Mouse (Mus musculus): ENCODE measurements around the gene Adam33.
"Not testable (repeated sequence)": the region's sequence is repeated elsewhere in the genome, so short reads cannot be mapped to it uniquely, and the experiment has no call there.

Gene Adam33

DNA sequence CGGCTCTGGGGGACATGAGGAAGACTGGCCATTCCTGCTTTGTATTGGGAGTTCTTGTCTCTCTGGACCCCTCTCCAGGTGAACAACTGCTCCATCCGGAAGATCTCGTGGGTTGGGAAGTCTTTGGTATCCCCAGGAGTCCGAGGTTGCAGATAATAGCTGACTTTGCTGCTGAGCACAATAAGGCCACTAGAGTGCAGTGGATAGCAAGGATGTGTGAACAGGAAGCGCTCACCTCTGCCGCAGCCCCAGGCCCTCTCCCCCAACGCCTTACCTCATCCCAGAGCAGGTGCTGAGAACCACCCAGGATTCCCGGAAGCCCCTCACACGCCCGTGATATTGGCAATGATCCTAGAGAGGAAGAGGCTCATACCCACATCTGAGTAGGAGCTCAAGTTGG is 7.4 kb downstream of the Adam33 start:
- DNase-seq: no peak

DNA sequence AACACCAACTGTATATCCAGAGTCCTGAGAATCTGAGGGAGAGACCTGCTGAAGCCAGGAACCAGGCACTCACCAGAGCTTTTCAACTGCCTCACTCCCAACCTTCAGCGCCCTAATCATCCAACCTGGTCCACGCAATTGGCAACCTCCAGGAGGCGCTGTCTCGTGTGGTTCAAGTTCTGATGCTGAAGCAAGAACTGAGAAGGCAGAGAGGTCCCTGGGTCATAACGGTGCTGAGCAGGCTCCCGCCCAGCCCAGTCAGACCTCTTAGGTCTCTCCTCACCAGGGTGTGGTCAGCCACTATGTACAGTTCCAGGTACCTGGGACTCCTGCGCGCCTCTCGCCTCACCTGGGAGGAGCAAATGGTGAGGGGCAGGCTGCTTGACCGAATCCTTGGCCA is 8.0 kb downstream of the Adam33 start:
- peak in 1 of 2 experiments; percentile 34 for DNase-seq

DNA sequence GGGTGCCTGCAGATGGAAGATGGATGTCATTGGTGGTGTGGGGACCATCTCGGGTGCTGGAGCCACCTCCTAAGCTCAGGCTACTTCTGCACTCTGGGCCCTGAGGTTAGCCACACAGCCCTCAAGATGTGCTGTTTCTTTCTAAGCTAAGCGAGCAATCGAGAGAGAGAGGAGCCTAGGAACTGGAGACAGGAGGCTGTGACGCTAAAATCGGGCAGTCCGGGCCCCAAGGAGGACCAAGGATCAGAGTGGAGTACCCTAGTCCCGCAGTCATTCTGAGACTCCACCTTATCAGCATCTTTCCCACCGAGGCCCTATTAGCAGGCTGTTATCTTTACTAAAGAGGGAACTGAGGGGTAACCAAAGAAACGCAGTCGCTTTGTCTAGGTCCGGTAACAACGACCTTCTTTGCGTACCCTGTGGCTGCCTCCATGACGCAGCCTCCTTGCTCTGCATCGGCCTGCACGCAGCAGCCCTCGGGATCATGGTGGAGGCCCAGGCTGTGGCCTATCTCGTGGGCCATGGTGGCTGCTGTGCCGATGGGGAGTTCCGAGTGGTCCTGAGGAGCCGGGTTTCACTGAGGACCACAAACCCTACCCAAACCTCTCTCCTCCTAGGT is 8.9 kb downstream of the Adam33 start:
- no peak for DNase-seq

DNA sequence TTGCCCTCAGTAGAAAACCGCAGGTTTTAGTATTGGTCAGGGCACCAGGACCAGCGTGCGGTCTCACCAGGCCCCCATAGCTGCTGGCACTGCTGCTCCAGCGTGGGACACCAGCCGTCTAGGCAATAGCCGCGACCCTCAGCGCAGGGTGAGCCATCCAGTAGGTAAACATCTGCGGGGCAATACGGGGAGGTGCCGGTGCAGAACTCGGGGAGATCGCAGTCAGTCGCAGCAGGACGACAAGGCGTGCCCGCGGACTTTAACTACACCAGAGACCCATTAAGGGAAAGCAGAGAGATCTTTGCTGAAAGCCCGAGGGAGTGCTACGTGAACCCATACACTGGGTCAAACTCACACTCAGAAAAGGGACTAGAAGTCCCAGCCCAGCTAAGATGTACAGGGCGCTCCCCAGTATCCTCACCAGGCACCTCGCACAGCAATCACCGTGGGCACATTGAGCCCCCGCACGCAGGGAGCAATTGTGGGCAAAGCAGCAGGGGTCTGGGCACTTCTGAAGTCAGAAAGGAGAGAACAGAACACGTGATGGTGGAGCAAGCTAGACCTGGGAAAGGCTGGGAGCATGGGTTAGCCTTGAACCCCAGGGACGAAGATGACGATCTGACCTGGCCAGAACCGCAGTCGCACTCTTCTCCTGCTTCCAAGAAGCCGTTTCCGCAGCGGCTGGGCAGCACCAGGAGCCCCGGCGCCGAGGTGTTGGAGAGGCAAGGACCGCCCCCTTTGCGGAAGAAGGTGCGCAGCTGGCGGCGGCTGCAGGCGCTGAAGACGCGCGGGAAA is 9.6 kb downstream of the Adam33 start:
- no peak for DNase-seq

DNA sequence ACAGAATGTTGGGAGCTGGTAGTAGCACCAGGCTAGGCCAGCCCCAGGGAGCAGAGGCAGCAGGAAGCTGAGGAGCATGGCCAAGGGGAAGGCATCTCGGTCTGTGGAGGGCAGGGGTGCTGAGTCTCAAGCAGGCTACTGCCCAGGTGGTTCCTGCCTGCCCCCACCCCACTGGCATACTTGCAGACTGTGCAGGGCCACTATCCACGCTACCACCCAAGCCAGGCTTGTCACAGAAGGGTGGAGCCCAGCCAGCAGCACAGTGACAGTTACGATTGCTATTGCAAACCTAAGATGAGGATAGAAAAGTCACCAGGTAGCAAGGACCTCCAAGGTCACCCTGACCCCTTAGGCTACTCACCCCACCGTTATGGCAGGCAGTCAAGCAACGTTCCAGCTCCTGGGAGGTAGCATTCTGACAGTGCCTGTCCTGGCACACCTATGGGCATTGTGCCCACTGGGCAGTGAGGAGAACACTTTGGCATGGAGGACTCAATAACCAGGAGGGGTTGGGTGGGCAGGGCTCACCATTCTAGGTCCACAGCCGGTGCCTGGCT is 10.7 kb downstream of the Adam33 start:
- no peak for DNase-seq

DNA sequence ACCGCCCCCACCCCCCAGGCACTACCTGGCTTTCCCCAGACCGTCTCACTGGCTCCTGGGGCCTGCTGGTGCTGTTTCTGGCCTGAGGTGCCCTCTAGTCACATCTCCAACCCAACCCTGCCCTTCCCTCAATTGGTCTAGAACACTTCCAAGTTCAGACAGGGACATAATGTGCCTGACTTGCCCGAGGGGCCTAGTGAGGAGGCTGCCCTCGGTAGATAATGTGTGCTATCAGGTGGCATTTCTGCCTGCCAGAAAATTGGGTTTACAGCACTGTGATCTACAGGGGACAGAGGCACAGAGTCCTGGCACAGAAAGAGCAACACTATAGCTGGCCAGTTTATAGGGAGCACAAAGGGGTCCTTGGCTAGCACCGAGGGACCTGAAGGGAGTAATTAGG is 11.6 kb downstream of the Adam33 start:
- DNase-seq: no peak

DNA sequence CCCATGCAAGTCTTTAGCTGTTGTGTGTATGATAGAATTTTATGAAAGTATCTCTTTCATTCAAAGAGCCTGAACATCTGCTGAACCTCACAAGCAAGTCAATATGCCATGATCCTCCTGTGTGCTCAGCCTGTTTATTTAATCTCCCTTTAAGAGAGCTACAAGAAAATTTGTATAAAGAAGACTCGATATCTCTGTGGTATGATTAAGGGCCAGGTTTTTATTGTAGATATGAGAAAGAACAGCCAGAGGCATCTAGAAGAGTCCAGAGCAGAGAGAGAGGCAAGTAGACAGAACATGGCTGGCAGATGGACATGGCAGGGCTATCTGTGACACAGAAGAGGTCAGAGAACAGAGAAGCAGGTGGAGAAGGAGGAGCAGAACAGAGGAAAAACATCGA is 17.6 kb downstream of the Adam33 start:
- no peak for DNase-seq

DNA sequence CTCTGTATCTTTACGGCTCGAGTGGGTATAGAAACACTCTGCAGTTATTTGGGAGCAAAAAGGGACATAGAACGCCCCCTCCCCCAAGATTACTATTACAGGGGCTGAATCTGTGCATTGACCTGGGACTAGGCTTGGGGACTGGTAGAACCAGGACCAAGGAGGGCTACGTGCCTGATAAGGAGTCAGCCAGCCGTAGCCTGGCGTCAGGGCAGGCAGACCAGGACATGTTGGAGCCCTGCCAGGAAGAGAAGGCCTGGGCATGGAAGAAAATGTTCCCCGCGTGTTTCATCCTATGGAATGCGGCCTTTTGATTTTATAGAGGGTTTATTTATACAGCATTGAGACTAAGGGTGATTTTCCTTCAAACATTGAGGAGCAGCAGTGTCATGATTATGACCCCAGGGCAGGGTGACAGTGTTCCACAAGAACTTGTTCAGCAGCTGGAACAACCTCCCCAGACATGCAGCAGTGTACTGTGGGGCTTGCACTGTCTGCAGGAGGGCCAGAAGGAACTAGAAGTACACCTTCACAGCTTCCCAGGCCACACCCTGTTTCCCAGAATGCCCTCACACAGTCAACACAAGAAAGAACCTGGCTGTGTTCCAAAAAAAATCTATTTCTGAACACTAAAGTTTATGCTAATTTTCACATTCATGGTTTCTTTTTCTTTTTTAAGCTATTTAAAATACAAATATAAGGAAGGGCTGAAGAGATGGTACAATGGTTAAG is 18.5 kb downstream of the Adam33 start:
- no peak for DNase-seq

DNA sequence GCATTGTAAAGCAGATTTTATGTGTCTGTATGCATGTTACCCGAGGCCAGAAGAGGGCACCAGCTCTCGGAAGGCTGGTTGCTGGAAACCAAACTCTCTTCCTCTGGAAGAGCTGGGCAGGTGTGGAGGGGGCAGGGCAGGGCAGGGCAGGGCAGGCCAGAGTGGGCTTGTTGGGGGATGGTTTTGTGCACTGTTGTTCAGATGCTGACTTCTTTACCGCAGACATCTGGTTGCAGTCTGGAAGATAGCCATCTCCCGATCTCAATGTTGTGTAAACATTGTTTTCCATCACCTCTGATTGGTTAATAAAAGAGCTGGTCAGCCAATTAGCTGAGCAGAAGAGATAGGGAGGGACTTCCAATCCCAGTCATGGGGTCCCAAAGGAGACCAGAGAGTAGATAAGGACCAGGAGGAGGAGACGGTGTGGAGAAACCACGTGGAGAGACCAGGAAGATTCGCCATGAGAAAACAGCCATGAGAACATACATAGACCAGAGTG is 19.2 kb downstream of the Adam33 start:
- DNase-seq: no peak

DNA sequence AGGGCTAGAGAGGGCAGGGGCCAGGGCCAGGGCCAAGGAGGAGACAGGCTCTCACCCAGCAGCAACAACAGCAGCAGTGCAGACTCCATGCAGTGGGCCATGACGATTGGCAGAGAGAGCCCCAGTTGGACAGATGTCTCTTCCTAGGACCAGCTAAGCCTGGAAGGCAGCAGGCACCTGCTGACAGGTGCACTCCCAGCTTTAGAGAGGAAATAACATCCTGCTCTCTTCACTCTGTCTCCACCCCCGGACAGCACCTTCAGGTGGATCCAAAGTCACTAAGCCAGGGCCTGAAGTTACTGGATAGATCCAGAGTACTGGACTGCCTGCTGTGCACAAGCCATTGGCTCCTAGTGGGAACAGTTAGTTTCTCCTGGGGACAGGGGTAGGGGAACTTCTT is 20.6 kb downstream of the Adam33 start, which contains the start of gene Gfra4:
Gene Gfra4 (minus strand): TSS at position 101 of the 400 bp plus-strand sequence.
- DNase-seq: no peak

DNA sequence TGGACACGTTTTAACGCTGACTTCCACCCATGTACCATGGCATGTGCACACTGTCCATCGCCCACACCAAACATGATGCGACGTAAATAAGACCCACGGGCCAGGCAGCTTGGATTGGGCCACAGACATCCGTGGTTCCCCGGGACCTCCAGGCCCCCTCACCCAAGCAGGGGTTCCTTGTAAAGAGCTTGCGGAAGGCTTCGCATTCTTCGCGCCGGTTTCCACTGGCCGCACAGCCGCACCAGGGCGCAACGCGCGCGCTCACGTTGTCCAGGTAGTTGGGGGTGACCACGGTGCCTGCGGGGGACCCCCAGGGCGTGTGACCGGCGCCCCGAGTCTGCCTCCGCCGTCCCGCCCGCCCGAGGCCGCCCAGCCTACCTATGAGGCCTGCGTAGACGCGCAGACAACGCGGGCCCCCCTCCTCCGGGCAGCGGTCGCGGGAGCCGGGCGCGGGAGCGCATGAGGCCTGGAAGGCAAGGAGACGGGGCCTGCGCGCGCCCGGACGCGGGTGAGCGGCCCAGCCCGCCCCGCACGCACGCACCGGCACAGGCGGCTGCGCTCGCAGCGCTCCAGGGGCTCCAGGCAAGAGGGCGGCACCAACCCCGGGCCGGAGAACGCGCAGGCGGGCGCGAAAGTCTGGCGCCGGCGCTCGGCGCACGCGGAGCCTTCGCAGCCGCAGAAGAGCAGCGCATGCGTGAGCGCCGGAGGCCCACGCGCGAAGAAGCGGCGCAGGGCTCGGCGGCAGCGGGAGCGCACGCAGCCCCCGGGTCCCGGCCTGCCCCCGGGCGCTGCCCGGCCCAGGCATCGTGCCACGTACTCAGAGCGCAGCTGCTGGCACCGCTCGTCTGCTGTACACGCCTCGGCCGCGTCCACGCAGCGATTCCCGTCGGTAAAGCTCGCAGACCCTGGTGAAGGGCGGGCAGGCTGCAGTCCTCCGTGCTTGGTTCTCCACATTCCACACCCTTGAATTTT is 22.5 kb downstream of the Adam33 start:
- DNase-seq: no peak

DNA sequence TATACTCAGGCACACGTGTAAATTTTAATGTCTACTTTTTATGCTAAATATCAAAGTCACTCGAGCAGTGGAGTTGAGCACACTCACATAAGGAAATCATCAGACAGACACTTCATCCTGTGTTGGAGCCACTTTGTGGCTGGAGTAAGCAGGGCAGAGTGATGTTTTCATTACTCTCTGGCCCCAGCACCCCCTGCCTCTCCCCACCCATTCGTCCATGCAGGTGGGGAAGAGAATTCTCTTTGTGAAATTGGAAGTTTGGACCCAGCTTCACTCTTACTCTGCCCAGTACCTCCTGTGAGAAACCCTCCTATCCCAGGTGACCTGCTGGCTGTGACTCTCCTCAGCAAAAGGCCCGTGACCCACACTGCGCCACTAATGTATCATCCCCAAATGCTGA is 24.9 kb downstream of the Adam33 start:
- no peak for DNase-seq

DNA sequence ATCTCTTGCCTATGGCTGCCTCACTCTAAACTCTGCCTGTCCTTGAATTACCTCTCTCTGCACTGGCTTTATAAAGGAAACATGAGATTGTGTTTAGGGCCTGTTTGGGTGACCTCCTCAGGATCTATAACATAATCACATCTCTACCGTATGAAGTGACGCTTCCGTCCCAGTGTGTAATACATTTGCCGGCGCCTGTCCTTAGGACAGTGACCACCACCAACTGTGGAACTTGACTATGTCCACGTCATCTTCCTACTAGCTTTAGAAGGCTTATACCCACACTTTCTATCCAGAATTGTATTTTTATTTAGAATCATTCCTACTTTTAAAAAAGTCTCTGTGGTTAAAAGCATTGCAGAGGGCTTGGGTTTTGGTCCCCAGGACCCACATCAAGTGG is 25.4 kb downstream of the Adam33 start:
- no peak for DNase-seq

DNA sequence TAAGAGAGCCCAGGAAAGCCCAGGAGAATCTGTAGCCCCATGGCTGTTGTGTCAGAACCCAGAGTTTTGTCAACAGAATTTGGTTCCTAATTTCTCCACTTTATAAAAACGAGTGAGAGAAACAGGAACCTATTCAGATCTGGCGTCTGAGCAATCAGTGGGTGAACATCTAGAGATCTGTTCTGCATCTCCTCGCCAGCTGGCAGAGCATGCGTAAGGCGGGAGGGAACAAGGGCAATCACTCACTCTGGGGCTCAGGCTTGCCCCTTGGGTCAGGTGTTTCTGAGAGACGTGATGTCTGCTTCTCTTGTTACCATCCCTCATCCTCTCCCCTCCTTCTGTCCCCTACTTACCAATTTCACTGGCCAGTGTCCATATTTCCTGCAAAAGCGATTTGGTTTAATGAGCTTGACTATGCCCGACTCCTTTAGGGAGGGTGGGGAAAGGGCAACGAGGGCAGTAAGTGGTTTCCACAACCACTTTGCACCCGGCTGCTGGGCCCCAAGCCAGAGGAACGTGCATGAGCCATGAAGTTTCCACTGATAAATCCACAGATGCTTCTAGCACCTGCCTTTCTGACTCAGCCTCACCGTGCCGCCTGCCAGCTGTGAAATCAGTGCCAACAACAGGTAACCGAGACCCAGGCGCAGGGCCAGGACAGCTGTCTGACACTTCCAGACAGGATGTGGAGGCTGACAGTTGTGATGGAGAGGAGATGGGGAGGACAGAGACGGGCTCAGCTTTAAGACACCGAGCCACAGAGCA is 26.2 kb downstream of the Adam33 start:
- no peak for DNase-seq

DNA sequence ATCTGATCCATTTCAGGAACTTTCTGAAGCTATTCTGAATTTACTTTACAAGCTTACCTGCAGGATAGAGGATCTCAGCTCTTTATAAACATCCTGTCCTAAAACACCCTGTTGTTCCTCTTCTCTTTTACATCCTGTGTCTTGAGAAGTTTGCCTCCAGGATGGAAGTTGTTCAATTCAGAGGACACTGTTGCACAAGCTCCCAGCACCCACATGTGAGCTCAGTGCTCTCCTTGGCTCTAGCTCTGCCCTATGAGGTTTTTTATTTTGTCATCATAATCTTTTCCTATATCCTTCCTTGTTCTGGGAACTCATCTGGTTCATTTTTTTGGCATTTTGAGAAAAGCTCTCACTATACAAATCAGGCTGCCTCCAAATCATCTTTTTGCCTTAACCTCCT is 26.9 kb downstream of the Adam33 start:
- DNase-seq: no peak

DNA sequence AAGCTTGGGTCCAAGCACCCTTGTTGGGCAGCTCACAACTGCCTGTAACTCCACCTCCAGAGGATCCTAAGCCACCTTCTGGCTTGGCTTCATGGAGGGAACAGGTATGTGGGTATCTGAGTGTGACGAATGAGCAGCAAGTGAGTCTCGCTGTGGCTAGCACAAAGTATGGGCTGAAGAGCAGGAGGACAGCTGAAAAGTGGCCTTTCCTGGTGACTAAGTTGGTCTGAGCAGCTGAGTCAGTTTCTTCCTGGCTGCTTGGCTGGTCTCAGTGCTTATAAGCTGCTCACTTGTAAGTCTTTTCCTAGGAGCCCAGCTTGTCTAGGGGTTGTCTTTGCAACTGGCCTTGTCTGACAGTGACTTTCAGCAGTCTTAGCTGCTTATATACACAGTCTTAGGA is 27.3 kb downstream of the Adam33 start:
- no peak for DNase-seq

DNA sequence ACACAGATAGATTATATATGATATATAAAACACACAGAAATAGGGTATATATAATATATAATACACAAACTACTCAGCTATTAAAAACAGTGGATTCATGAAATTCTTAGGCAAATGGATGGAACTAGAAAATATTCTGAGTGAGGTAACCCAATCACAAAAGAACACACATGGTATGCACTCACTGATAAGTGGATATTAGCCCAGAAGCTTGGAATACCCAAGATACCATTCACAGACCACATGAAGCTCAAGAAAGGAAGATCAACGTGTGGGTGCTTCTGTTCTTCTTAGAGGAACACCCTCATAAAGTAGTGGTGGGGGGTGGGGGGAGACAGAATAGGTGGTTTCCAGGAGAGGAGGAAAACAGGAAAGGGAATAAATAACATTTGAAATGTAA is 32.2 kb downstream of the Adam33 start:
- DNase-seq: not testable (repeated sequence)

DNA sequence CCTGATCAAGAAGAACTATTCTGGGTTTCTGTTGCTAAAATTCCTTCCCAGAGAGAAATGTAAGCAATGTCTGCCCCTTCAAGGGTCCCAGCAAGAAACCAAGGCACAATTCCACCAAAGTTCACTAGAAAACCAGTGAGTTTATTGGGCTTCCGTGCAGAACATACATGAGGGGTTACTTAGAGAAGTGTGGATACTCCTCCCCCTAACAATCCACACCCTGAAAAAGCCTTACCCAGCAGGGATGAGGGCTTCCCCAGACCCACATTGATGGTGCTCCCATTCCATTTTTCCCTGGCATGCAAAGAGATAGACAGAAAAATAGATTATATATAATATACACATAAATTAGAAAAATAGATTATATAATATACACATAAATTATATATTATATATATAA is 32.6 kb downstream of the Adam33 start:
- no peak for DNase-seq

DNA sequence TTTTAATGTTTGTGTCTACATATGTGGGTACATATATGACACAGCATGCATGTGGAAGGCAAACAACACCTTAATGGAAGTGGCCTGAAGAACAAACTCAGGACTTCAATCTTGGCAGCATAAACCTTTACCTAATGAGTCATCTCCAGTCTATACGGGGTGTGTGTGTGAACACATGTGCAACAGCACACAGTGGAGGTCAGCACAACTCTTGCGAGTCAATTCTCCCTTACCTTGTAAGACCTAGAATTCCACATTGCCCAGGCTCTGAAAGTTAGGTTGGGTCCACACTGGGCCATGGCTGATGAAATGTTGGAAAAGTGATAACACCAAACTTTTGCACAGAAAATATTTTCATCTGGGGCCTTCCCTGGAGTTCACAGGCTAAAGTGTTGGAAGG is 33.1 kb downstream of the Adam33 start:
- no peak for DNase-seq

DNA sequence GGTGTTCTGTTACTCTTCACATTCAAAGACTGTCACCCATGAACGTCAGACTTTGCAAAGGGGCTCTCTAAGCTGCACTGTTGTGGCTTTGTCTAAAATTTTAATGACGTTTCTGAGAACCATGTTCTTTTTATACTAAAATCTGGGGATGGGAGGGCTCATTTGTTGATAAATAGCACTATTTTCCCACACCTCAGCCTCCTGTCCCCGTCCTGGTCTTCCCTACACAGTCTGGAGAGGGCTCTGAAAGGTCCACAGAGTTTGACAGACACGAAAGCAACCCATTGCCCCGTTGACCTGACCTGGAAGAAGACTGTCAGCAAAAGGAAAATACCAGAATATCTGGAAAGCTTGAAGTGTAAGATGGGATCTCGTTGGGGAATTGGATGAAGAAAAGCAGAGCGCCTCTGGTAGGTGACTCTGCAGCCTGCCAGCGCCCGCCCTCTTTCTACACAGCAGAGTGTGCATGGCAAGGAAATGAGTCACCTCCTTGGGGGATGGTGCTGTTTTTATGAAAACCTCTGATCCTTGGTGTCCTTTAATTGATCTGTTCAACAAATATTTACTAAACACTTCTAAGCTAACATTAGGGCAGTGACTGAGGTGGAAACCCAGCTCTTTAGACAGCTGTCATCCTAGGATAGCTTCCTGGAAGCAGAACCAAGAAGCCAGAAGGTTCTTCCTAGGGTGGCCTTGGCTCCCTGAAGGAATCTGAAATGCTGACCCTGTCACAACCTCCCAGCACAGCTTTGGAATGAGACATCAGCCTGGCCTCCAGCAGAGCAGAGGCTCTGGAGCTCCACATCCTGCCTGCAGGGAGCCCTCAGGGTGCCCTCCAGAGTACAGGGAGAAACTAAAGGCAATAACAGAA is 34.3 kb downstream of the Adam33 start:
- no peak for DNase-seq

All from spleen, adult 18-20 months (tissue).